Mouse (Mus musculus): Measurements from ENCODE around the gene Ube2t.

GRCm38 (mm10) chr1:134995437-134995836, 33.1 kb downstream of the Ube2t start:
- TF ChIP-seq CTCF (IDR thresholded peaks at IDR 0.05; ENCODE audit: low read depth, low read length), result no peak
- no peak for TF ChIP-seq POLR2A (IDR thresholded peaks at IDR 0.05; ENCODE audit: extremely low read depth, insufficient read depth, low read length)

Data from liver, adult 2 months (tissue).